Mouse (Mus musculus): ENCODE measurements around the gene Ambp.
A peak's percentile ranks its signal among the peaks of the same experiment; 100 is the strongest.

Gene Ambp

DNA sequence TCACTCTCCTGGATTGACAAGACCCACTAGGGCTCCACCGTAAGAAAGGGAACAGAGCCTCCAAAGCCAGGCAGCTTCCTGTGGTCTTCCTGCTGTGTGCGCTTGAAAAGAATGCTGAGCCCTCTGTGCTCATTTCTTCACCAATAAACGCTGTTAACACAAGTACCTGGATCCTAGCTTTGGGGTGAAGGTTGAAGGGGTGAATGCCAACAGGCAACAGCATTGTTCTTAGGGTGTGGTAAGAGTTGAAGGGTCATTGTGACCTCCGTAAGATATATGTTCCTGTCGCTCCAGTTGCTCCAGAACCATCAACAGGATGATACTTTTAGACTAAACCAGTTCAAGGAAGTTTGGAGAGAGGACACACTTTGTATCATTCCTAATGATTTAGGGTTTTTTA lies at the start of gene Ambp:
Gene Ambp, minus strand, starts transcription at position 101 of the 400 bp plus-strand sequence.
- no peak for DNase-seq (ENCODE audit: low spot score in 2 of 2)

DNA sequence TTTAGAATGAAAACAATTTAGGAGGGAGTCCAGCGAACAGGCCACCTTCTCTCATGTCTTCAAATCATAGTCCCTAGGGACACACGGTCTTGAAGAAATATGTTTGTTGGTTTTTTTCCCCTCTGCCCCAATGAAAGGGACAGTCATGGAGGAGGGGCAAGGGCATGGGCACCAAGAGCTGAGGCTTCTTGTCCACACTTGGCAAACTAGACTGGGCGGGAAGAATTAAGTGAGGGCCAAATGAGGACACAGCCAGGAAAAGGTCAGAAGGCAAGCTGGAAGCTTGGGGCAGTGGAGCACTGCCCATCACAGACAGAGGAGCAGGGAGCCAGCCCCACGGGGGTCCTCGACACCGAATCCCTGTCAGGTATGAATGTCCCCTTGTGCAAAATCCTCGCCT lies 49.3 kb upstream of the Ambp start:
- DNase-seq (ENCODE audit: low spot score in 2 of 2) = no peak

DNA sequence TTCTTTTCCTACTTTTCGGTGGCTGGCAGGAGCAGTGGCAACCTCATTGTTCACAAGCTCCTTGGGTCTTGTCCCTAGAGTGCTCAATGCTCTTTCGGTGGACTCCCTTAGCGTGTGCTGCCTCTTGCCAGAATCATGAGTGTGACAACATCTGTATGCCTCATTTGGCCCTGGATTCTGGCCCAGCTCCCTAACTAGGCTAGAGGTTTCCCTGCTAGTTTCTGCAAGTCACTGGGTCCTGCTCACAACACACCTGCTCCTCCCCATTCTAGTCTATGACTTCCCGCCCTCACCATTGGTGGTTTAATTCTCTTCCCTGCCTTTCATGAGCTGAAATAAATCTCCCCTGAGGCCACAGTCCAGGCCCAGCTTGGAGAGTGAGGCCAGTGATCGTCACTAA lies 44.8 kb upstream of the Ambp start:
- no peak for DNase-seq (ENCODE audit: low spot score in 2 of 2)

DNA sequence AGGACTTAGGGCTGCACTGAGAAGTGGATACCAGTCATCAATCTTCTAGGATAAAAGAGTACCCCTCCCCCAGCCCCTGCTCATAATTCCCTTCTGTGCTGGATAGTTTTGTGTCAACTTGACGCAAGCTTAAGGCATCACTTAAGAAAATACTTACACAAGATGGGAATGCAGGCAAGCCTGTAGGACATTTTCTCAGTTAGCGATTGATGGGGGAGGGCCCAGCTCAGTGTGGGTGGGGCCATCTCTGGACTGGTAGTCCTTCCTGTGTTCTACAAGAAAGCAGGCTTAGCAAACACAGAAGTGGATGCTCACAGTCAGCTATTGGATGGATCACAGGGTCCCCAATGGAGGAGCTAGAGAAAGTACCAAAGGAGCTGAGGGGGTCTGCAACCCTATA lies 39.8 kb upstream of the Ambp start:
- DNase-seq (ENCODE audit: low spot score in 2 of 2) = no peak

DNA sequence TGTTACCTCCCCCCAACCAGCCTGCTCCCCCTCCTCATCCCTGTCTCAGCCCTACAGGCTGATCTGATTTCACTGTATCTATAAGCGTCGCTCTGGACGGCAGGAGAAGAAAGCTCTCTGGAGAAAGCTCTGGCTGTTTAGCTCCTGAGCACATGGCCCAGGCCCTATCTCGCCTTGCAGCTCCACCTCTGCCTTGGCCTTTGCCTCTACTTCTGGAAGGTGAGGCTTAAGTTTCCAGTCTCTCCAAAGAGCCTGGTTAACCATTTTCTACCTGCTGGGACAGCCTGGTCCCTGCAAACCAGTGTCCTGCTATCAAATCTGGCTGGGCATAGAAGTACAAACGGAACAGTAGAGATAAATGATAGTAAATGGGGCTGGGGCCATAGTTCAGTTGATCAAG lies 37.0 kb upstream of the Ambp start:
- DNase-seq (ENCODE audit: low spot score in 2 of 2) = no peak

DNA sequence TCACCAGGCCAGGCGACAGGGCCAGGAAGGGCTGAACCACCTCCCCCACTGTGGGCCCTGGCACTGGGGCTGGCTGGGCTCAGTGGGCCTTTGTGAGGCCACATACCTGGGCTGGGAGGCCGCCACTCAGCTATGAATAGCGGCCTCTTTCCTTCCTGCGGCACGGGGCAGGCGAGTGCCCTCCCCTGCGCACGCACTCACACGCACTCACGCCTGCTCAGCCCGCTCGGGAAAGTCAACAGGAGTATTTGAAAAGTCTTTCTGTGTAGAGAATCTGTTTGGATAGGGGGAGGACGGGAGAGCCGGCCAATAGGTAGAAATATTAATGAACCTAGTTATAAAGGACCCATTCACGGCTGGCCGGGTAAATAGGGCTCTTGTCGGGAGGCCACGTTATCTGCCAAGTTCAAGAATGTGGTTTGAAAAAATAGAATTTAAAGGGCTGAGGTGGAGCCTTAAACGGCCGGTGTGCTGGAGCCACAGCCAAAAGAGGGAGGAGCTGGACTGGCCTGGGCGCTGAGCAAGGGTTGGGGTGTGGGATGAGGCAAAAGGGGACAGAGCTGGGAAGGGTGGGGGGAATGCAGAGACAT lies 31.8 kb upstream of the Ambp start:
- no peak for DNase-seq (ENCODE audit: low spot score in 2 of 2)

DNA sequence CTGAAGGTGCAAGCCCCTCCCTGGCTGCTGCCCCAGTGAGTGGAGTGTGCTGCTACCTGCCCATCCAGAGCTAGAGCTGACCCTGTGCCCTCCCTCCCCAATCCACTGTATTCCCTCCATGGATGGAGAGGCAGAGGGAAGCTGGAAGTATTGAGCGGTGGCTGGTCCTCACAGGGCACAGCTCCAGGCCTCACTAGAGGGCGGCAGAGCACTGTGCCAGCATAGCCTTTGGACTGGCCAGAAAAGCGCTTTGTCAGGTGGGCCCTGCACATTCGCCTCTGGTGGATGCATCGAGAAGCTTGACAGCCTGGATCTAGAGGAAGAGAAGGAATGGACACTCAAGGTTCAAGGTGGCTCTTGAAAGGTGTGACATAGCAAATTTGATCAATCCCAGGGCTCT lies 27.0 kb upstream of the Ambp start:
- DNase-seq (ENCODE audit: low spot score in 2 of 2) = peak in 1 of 2 experiments; percentile 64

DNA sequence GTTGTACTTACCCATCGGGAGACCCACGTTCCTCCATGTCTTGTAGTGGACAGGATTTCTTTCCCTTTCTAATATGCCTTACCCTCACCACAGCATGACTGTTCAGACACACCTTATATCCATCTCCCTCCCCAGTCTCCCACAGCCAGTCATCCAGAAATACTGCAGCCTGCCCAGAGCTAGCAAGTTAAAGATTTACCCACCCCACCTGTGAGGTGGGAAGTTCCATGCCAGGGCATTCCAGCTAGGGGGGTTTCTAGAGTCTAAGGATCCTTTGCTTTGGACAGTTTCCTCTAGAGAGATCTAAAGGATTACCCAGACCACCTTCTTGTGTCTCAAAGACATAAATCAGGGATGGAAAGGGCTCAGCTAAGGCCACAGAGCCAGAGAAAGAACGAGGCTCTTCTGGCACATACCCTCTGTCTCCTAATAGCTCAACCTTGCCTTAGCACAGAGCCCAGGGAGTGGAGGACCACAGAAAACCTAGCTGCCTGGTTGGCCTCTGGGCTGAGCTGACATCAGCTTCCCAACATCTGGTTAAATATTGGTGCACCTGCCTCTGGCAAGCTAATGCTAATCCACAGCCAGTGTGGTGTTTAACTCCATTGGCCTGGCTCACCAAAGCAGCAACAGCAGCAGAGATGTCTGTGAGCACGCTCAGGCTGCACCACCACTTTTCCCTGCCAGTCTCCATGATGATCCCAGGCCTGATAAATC lies 17.5 kb upstream of the Ambp start, which contains the start of gene Kif12:
Gene Kif12, minus strand, starts transcription at position 163 of the 717 bp plus-strand sequence.
- DNase-seq (ENCODE audit: low spot score in 2 of 2) = no peak

DNA sequence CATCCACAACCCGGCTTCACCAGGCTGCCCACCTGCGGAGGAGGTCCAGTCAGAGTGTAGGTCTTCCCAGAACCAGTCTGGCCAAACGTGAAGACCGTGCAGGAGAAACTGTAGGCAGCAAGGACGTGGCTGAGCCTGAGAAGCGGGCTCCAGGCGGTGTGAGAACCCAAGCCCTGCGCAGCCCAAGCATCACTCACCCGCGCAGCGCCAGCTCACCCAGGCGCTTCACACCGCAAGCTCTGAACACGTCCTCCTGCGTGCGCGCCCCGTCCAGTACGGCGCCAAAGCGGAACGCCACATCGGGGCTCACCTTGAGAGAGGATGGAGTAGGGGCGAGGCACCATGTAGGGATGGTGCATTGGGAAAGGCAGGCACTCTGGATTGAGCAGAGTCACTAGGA lies 16.5 kb upstream of the Ambp start:
- no peak for DNase-seq (ENCODE audit: low spot score in 2 of 2)

DNA sequence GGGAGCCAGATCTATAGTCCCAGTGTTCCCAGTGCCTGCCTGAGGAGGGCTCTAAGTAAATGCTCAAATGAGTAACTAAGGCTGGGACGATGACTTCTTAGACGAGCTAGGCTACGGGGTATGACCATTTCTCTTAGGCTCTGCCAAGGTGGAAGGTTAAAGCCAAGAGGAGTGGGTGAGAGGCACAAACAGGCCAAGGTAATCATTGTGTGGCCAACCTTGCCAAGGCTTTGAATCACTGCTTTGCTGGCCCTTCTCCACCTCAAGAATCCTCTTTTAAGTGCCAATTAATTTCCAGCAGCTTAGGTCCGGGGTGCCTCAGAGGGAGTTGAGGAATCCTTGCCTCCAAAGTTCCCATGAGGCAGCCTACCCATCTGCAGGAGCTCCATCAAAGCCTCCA lies 15.5 kb upstream of the Ambp start:
- DNase-seq (ENCODE audit: low spot score in 2 of 2) = no peak

DNA sequence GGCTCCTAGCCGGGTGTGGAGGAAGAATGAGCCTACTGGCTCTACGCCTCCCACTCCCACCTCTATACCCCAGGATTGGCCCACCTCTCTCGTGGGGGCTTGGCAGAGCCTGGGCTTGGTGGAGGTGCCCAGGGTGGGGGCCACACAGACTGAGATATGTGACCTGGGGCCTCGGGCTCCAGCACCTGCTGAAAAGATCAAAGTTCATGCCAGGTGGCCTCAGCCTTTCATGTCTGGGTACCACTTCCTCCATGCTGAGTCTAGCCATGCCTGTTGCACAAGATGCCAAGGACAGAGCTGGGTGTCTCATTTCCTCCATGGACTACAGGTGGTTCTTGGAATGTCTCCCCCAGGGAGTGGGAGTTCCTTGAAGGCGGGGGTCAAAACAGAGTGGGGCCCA lies 11.7 kb upstream of the Ambp start:
- DNase-seq (ENCODE audit: low spot score in 2 of 2) = no peak

DNA sequence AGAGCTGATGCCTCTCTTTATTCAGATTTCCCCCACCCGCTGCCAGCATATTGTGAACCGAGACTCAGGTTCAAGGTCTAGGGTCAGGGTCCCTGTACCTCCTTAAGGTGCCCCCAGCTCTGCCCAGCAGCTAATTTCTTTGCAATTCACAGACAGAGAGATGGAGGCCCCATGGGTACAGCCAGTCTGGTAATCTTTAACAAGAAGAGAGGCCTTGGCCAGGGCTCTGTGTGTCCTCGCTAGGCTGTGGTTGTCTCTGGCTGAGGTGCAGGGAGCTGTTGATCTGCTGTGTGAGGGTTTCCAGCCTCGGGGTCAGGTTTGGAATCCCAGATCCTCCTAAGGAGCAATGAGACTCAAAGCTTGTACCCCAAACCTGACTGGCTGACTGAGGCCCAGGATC lies 11.0 kb upstream of the Ambp start:
- no peak for DNase-seq (ENCODE audit: low spot score in 2 of 2)

DNA sequence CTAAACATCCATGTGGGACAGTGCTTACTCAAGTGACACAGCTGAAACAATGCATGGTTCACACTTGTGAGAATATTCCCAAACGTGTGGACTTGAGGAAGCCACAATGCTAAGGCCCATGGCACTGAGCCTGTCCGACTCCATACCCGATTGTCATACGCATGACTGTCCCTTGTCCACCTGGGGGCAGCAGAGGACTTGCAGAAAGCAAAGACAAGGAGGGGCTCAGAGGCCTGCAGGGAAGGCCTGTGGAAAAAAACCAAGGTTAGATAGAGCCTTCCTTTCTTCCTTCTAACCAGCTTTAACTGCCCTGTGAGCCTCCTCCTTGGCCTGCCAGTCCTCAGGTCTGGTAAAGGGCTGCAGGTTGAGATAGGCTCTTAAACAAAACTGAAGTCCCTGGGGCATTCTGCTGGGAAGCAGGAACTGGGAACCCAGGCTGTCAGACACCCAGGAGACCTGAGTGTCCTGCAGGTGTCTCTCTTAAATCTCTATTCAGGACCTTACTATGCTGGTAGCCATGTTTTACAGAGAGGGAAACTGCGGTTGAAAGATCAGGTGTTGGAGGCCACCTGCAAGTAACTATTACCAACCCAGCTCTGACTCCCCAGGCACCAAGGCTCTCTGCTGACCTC lies 4.5 kb upstream of the Ambp start:
- peak; percentile 23 to 86 for DNase-seq (ENCODE audit: low spot score in 2 of 2)

DNA sequence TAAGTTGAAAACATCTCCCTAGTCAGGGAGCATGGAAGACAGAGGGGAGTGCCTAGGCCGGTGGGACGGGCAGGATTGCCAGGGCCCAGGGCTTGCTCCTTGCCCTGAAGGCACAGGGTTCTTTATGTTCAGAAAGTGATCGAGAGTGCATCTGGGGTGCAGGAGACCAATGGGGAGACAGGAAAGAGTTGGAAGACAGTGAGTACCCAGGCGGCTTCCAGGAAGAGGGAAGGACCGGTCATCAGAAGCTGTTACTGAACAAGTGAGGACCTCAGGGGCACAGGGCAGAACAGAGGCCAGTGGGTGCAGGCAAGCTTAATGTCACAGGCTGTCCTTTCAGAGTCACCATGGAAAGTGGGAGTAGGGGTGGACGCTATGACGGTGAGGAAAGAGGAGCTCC lies 3.6 kb upstream of the Ambp start:
- no peak for DNase-seq (ENCODE audit: low spot score in 2 of 2)

DNA sequence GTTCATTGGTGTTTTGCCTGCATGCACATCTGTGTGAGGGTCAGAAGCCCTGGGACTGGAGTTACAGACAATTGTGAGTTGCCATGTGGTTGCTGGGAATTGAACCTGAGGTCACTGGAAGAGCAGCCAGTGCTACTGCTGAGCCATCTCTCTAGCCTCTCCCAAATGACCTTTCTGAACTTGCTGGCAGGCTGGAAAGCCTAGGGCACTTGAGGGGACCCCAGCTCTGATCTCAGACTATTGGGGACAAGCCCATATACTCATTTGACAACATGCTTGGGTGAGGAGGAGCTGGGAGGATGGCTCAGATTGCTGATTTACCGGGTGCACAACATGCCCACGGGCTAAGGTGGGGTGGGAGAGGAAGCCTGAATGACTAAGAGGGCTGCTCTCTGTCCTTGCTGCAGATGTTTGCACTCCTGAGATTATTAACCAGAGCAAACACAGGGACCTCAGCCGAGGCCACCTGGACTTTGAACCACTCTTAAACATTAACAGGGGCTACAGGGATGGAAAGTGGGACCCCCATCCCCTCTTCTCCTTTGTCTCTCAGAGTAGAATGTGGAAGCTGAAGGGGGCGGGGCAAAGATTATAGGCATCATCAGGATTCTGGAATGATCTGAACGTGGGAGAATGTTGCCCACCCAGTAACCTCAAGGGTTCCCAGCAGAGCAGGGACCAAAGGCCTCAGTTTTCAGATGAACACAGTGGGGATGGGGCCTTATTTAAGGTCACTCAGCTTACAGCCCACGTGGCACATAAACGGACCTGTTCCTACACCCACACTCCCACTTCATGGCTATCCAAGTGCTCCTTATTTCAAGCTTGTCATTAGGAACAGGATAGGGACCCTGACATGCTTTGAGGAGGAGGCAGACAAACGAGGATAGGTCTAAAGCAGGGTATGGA lies 2.4 kb upstream of the Ambp start:
- no peak for DNase-seq (ENCODE audit: low spot score in 2 of 2)

DNA sequence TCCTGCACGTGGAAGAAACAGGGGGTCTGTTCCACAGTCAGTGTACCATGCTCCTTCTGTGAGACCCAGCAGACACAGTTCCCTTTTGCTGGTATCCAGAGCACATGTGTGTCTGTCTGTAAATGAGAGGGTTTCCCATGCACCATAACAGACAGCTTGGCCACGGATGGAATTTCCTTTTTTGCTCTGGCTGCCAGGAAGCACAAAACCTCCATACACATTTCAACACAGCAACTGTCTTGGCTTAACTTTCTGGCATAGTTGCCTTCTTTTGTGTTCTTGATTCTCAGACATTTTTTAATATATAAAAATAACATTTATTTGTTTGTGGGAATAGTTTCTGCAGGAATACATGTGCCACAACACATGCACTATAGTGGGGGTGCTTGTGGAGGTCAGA lies 997 bp upstream of the Ambp start:
- DNase-seq (ENCODE audit: low spot score in 2 of 2) = no peak

DNA sequence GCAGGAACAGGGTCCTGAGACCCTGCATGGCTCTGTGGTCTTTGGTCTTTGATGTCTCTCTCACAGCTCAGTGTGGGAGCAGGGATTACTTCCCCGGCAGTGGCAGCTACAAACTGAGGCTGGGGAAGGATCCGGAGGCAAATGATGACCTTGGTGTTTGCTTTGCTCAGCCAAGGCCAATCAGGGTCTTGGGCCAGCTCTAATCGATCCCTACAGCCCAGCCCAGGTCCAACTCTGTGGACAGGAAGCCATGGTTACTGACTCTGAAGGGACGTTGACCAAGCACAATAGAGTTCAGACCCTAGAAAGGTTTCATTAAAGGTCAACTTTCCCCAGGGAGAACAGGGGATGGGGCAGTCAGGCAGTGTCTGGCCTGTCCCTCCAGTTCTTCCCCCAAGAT lies 571 bp downstream of the Ambp start:
- no peak for DNase-seq (ENCODE audit: low spot score in 2 of 2)

DNA sequence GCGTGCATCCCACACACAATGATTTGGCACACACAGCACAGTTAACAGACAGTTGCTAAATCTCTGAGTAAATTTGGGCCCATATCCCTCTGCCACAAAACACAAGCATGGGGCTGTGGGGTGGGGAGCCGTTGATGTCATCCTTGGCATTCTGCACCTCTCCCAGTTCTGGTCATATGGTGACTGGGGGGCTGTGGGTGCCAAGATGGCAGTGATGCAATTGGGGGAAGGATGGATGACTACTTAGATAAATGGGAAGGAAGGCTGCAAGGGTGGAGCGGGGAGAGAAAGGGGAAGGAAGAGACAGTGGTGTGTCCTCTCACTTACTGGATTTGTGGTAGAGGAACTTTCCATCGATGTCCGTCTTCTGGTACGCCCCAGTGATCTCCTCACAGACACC lies 3.5 kb downstream of the Ambp start:
- no peak for DNase-seq (ENCODE audit: low spot score in 2 of 2)

DNA sequence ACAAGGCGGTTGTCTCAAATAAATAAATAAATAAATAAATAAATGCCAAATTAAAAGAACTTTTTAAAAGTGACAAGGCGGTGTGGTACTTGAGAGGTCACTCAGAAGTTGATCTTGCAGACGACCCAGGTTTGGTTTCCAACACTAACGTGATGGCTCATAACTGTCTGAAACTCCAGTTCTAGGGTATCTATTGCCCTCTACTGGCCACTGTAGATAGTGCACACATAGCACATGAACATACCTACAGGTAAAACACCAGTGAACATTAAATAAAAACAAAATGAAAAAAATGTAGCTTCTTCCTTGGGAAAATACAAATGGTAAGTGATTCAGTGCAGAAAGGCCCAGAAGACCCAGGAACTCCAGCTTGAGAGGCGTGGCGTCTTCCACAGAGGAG lies 7.3 kb downstream of the Ambp start:
- DNase-seq (ENCODE audit: low spot score in 2 of 2) = no peak

DNA sequence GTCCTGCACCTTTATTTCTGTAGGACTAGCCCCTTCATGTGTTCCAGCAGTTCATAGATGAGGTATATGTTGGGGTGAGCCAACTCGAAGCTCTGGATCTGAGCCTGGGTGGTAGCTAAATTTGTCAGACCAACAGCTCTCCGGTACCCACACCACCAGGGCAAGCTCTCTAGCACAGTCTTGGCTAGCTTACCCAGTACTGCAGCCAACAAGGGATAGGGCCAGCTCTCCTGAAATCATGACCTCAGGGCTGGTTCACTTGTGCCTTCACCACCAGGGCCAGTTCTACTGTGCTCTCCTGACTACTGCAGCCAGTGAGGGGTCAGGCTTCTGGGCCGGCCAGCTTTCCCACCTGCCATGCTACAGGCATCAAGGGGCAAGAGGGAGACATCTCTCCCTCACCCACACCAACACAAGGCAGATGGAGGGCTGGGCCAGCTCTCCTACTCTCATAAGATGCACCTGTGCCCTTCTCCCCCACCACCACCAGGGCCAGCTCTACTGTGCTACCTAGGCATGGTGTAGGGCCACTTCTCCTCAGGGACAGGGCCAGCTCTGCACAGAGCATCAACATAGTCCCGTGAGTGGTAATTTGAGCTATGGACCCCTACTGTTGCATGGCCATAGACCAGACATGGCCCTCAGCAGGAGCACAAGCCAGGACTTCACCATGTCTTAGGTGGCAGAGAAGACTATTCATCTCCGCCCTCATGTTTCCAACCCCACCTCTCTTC lies 24.5 kb downstream of the Ambp start:
- DNase-seq (ENCODE audit: low spot score in 2 of 2) = no peak

DNA sequence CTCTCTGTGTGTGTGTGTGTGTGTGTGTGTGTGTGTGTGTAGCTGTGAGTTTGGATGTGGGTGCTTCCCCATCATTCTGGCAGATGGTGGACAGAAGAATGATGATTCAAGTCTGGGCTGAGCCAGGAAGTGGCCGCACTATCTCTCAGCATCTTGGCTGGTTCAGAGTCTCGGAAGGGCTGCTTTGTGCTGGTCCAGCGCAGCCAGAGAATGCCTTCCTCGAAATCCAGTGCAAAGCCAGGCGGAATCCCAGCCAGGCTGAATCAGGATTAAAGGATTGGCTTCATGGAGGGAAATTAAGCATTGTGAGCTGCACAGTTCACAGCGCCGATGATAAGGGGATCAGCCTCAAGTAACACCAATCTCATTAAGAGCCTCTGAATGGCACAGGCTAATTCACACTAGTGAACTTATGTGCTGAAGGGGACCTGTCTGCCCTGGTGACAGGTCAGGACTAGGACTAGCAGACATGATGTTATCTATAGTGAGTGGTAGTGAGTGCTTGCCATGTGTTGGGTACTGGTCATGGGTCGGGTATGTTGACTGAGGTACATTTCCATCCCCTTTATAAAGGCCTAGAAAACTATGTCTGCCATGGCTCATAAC lies 29.6 kb downstream of the Ambp start:
- DNase-seq (ENCODE audit: low spot score in 2 of 2) = peak in 1 of 2 experiments; percentile 5
